Mouse (Mus musculus): ENCODE data around the gene Phf21a.

Gene Phf21a

GRCm38 (mm10) chr2:92231706-92232105 is 138.8 kb downstream of the Phf21a start:
- no peak for DNase-seq (ENCODE audit: low spot score)

GRCm38 (mm10) chr2:92234768-92235332 is 141.9 kb downstream of the Phf21a start:
- no peak for DNase-seq (ENCODE audit: low spot score)

- no peak for DNase-seq (ENCODE audit: low spot score)
Measured at GRCm38 (mm10) chr2:92240299-92240698, 147.4 kb downstream of the Phf21a start.

GRCm38 (mm10) chr2:92240816-92241215 is 147.9 kb downstream of the Phf21a start:
- no peak for DNase-seq (ENCODE audit: low spot score)

- no peak for DNase-seq (ENCODE audit: low spot score)
Measured at GRCm38 (mm10) chr2:92241317-92241716, 148.4 kb downstream of the Phf21a start.

- no peak for DNase-seq (ENCODE audit: low spot score)
Measured at GRCm38 (mm10) chr2:92246112-92246511, 153.2 kb downstream of the Phf21a start.

GRCm38 (mm10) chr2:92247711-92248110 is 154.8 kb downstream of the Phf21a start:
- DNase-seq (ENCODE audit: low spot score) = no peak

- DNase-seq (ENCODE audit: low spot score) = no peak
Measured at GRCm38 (mm10) chr2:92250472-92250871, 157.6 kb downstream of the Phf21a start.

GRCm38 (mm10) chr2:92253777-92254176 is 160.9 kb downstream of the Phf21a start:
- DNase-seq (ENCODE audit: low spot score) = no peak

- DNase-seq (ENCODE audit: low spot score) = no peak
Measured at GRCm38 (mm10) chr2:92256141-92256540, 163.2 kb downstream of the Phf21a start.

GRCm38 (mm10) chr2:92257372-92257956 is 164.5 kb downstream of the Phf21a start:
- DNase-seq (ENCODE audit: low spot score) = no peak

GRCm38 (mm10) chr2:92259924-92260323 is 167.0 kb downstream of the Phf21a start:
- DNase-seq (ENCODE audit: low spot score) = no peak

- no peak for DNase-seq (ENCODE audit: low spot score)
Measured at GRCm38 (mm10) chr2:92266100-92266617, 173.2 kb downstream of the Phf21a start.

GRCm38 (mm10) chr2:92269227-92269626 is 176.3 kb downstream of the Phf21a start:
- no peak for DNase-seq (ENCODE audit: low spot score)

- no peak for DNase-seq (ENCODE audit: low spot score)
Measured at GRCm38 (mm10) chr2:92272510-92272909, 179.6 kb downstream of the Phf21a start.

GRCm38 (mm10) chr2:92273101-92273801 is 180.3 kb downstream of the Phf21a start:
- no peak for DNase-seq (ENCODE audit: low spot score)

GRCm38 (mm10) chr2:92273802-92274183 is 180.9 kb downstream of the Phf21a start:
- DNase-seq (ENCODE audit: low spot score) = no peak

- no peak for DNase-seq (ENCODE audit: low spot score)
Measured at GRCm38 (mm10) chr2:92277787-92278186, 184.9 kb downstream of the Phf21a start.

- DNase-seq (ENCODE audit: low spot score) = no peak
Measured at GRCm38 (mm10) chr2:92278663-92279062, 185.7 kb downstream of the Phf21a start.

- no peak for DNase-seq (ENCODE audit: low spot score)
Measured at GRCm38 (mm10) chr2:92279398-92279797, 186.5 kb downstream of the Phf21a start.

GRCm38 (mm10) chr2:92285597-92285996 is 192.7 kb downstream of the Phf21a start:
- no peak for DNase-seq (ENCODE audit: low spot score)

GRCm38 (mm10) chr2:92289335-92289734 is 196.4 kb downstream of the Phf21a start:
- no peak for DNase-seq (ENCODE audit: low spot score)

GRCm38 (mm10) chr2:92291526-92291925 is 198.6 kb downstream of the Phf21a start:
- DNase-seq (ENCODE audit: low spot score) = no peak

All from layer of hippocampus, adult 9-10 months (tissue).